Mouse (Mus musculus): ENCODE results near the gene Pomp. TPM values are rescaled to one million over a fixed set of nuclear protein-coding genes. Genes with fewer than 3 reads are reported as not detected.

The Pomp gene
- polyA plus RNA-seq, 1 experiment from 2014 or later = 492 TPM

- Histone ChIP-seq H3K36me3 (ENCODE audit: control insufficient read depth, insufficient read depth, low read length) (no peaks in the 10 kb centered on the region), H3K4me2 (ENCODE audit: low read depth, low read length, severe bottlenecking) (no peak overlapping the region), H3K4me3 (ENCODE audit: low read depth, low read length) (no peak overlapping the region), H3K27me3 (ENCODE audit: control insufficient read depth, insufficient read depth, low read length) (no peaks in the 10 kb centered on the region), H3K27ac (ENCODE audit: low read depth, low read length) (no peak overlapping the region), H3K4me1 (replicated peaks; ENCODE audit: control insufficient read depth, insufficient read depth, low read length) (no peaks in the 10 kb centered on the region), H3K9ac (ENCODE audit: low read length) (no peak overlapping the region), H3K9me3 (ENCODE audit: control insufficient read depth, low read length) (no peaks in the 10 kb centered on the region)
- DNase-seq (ENCODE audit: low spot score) (no peak), ATAC-seq (replicated peaks; ENCODE audit: low FRiP score) (no peak)
- whole genome bisulfite sequencing = 89% methylated on average over 9 of the region's 9 CpGs
Measured at GRCm38 (mm10) chr5:147903166-147903565, 42.9 kb downstream of the Pomp start.

- 60% methylated on average over 9 of the region's 11 CpGs for WGBS
- H3K9ac ChIP-seq (ENCODE audit: low read length) = no peak overlapping the region
- H3K4me1 ChIP-seq (replicated peaks; ENCODE audit: control insufficient read depth, insufficient read depth, low read length) = no peaks in the 10 kb centered on the region
- ATAC-seq (replicated peaks; ENCODE audit: low FRiP score) (no peak), DNase-seq (ENCODE audit: low spot score) (no peak)
- no peak overlapping the region for H3K27ac ChIP-seq (ENCODE audit: low read depth, low read length)
- no peak overlapping the region for H3K4me3 ChIP-seq (ENCODE audit: low read depth, low read length)
- H3K4me2 ChIP-seq (ENCODE audit: low read depth, low read length, severe bottlenecking) = no peak overlapping the region
- H3K27me3 ChIP-seq (ENCODE audit: control insufficient read depth, insufficient read depth, low read length) = no peaks in the 10 kb centered on the region
- no peaks in the 10 kb centered on the region for H3K36me3 ChIP-seq (ENCODE audit: control insufficient read depth, insufficient read depth, low read length)
- H3K9me3 ChIP-seq (ENCODE audit: control insufficient read depth, low read length) = no peaks in the 10 kb centered on the region
Measured at GRCm38 (mm10) chr5:147907144-147907543, 46.9 kb downstream of the Pomp start.

- Histone ChIP-seq H3K4me2 (ENCODE audit: low read depth, low read length, severe bottlenecking) (no peak overlapping the region), H3K27ac (ENCODE audit: low read depth, low read length) (no peak overlapping the region), H3K9ac (ENCODE audit: low read length) (no peak overlapping the region), H3K9me3 (ENCODE audit: control insufficient read depth, low read length) (no peaks in the 10 kb centered on the region), H3K4me3 (ENCODE audit: low read depth, low read length) (no peak overlapping the region), H3K36me3 (ENCODE audit: control insufficient read depth, insufficient read depth, low read length) (no peaks in the 10 kb centered on the region), H3K27me3 (ENCODE audit: control insufficient read depth, insufficient read depth, low read length) (no peaks in the 10 kb centered on the region), H3K4me1 (replicated peaks; ENCODE audit: control insufficient read depth, insufficient read depth, low read length) (no peaks in the 10 kb centered on the region)
- DNase-seq (ENCODE audit: low spot score) (no peak), ATAC-seq (replicated peaks; ENCODE audit: low FRiP score) (no peak)
- WGBS = 93% methylated on average over 8 of the region's 8 CpGs
Measured at GRCm38 (mm10) chr5:147907851-147908250, 47.6 kb downstream of the Pomp start.

- Histone ChIP-seq H3K4me1 (replicated peaks; ENCODE audit: control insufficient read depth, insufficient read depth, low read length) (no peaks in the 10 kb centered on the region), H3K27me3 (ENCODE audit: control insufficient read depth, insufficient read depth, low read length) (no peaks in the 10 kb centered on the region), H3K9me3 (ENCODE audit: control insufficient read depth, low read length) (no peaks in the 10 kb centered on the region), H3K36me3 (ENCODE audit: control insufficient read depth, insufficient read depth, low read length) (no peaks in the 10 kb centered on the region), H3K27ac (ENCODE audit: low read depth, low read length) (no peak overlapping the region), H3K4me2 (ENCODE audit: low read depth, low read length, severe bottlenecking) (no peak overlapping the region), H3K9ac (ENCODE audit: low read length) (no peak overlapping the region), H3K4me3 (ENCODE audit: low read depth, low read length) (no peak overlapping the region)
- 87% methylated on average over 12 of the region's 12 CpGs for WGBS
- ATAC-seq (replicated peaks; ENCODE audit: low FRiP score) (no peak), DNase-seq (ENCODE audit: low spot score) (no peak)
Measured at GRCm38 (mm10) chr5:147910807-147911509, 50.7 kb downstream of the Pomp start.

- Histone ChIP-seq H3K27ac (ENCODE audit: low read depth, low read length) (no peak overlapping the region), H3K4me1 (replicated peaks; ENCODE audit: control insufficient read depth, insufficient read depth, low read length) (no peaks in the 10 kb centered on the region), H3K36me3 (ENCODE audit: control insufficient read depth, insufficient read depth, low read length) (no peaks in the 10 kb centered on the region), H3K4me2 (ENCODE audit: low read depth, low read length, severe bottlenecking) (no peak overlapping the region), H3K9me3 (ENCODE audit: control insufficient read depth, low read length) (no peaks in the 10 kb centered on the region), H3K27me3 (ENCODE audit: control insufficient read depth, insufficient read depth, low read length) (no peaks in the 10 kb centered on the region), H3K4me3 (ENCODE audit: low read depth, low read length) (no peak overlapping the region), H3K9ac (ENCODE audit: low read length) (no peak overlapping the region)
- ATAC-seq (replicated peaks; ENCODE audit: low FRiP score) (no peak), DNase-seq (ENCODE audit: low spot score) (no peak)
- 85% methylated on average over 5 of the region's 5 CpGs for WGBS
Measured at GRCm38 (mm10) chr5:147911744-147912143, 51.5 kb downstream of the Pomp start.

- no peaks in the 10 kb centered on the region for H3K36me3 ChIP-seq (ENCODE audit: control insufficient read depth, insufficient read depth, low read length)
- no peak for ATAC-seq (replicated peaks; ENCODE audit: low FRiP score)
- 41% methylated on average over 14 of the region's 14 CpGs for WGBS
Measured at GRCm38 (mm10) chr5:147913241-147913842, 53.1 kb downstream of the Pomp start.

GRCm38 (mm10) chr5:147915038-147915566 lies 54.8 kb downstream of the Pomp start:
- Histone ChIP-seq H3K4me1 (replicated peaks; ENCODE audit: control insufficient read depth, insufficient read depth, low read length) (no peaks in the 10 kb centered on the region), H3K9ac (ENCODE audit: low read length) (no peak overlapping the region), H3K27ac (ENCODE audit: low read depth, low read length) (no peak overlapping the region), H3K27me3 (ENCODE audit: control insufficient read depth, insufficient read depth, low read length) (no peaks in the 10 kb centered on the region), H3K36me3 (ENCODE audit: control insufficient read depth, insufficient read depth, low read length) (no peaks in the 10 kb centered on the region), H3K4me3 (ENCODE audit: low read depth, low read length) (no peak overlapping the region), H3K4me2 (ENCODE audit: low read depth, low read length, severe bottlenecking) (no peak overlapping the region), H3K9me3 (ENCODE audit: control insufficient read depth, low read length) (no peaks in the 10 kb centered on the region)
- DNase-seq (ENCODE audit: low spot score) (peak; percentile 48), ATAC-seq (replicated peaks; ENCODE audit: low FRiP score) (no peak)
- 59% methylated on average over 6 of the region's 6 CpGs for WGBS

More at GRCm38 (mm10) chr5:147913241-147913842, 53.1 kb downstream of the Pomp start:
- Histone ChIP-seq H3K4me1 (replicated peaks; ENCODE audit: control insufficient read depth, insufficient read depth, low read length) (no peaks in the 10 kb centered on the region), H3K27ac (ENCODE audit: low read depth, low read length) (no peak overlapping the region), H3K27me3 (ENCODE audit: control insufficient read depth, insufficient read depth, low read length) (no peaks in the 10 kb centered on the region), H3K9ac (ENCODE audit: low read length) (no peak overlapping the region), H3K9me3 (ENCODE audit: control insufficient read depth, low read length) (no peaks in the 10 kb centered on the region), H3K4me3 (ENCODE audit: low read depth, low read length) (no peak overlapping the region), H3K4me2 (ENCODE audit: low read depth, low read length, severe bottlenecking) (no peak overlapping the region)
- DNase-seq (ENCODE audit: low spot score) = peak; percentile 55

GRCm38 (mm10) chr5:147916171-147916570 lies 55.9 kb downstream of the Pomp start:
- Histone ChIP-seq H3K9ac (ENCODE audit: low read length) (no peak overlapping the region), H3K27me3 (ENCODE audit: control insufficient read depth, insufficient read depth, low read length) (no peaks in the 10 kb centered on the region), H3K4me1 (replicated peaks; ENCODE audit: control insufficient read depth, insufficient read depth, low read length) (no peaks in the 10 kb centered on the region), H3K27ac (ENCODE audit: low read depth, low read length) (no peak overlapping the region), H3K9me3 (ENCODE audit: control insufficient read depth, low read length) (no peaks in the 10 kb centered on the region), H3K4me2 (ENCODE audit: low read depth, low read length, severe bottlenecking) (no peak overlapping the region), H3K36me3 (ENCODE audit: control insufficient read depth, insufficient read depth, low read length) (no peaks in the 10 kb centered on the region), H3K4me3 (ENCODE audit: low read depth, low read length) (no peak overlapping the region)
- WGBS = 90% methylated on average over 9 of the region's 9 CpGs
- ATAC-seq (replicated peaks; ENCODE audit: low FRiP score) (no peak), DNase-seq (ENCODE audit: low spot score) (no peak)

Measured in forebrain, embryonic 11.5 days (tissue).